Mouse (Mus musculus): ENCODE data around the gene Gm9844. TPM values are rescaled to one million over a fixed set of nuclear protein-coding genes. Genes with fewer than 3 reads are reported as not detected.

The Gm9844 gene
- polyA plus RNA-seq, 1 experiment from 2014 or later, result 15.1 TPM

- H3K4me3 ChIP-seq, result no peak overlapping the region
- WGBS, result 38% methylated on average over 2 of the region's 2 CpGs
- H3K36me3 ChIP-seq, result no peaks in the 10 kb centered on the region
- H3K9me3 ChIP-seq (replicated peaks), result no peaks in the 10 kb centered on the region
- no peak for DNase-seq (ENCODE audit: low spot score)
- no peak overlapping the region for H3K27ac ChIP-seq
- no peaks in the 10 kb centered on the region for H3K27me3 ChIP-seq (ENCODE audit: low read depth, poor library complexity, severe bottlenecking)
- peaks cover 12% of the 10 kb centered on the region for H3K4me1 ChIP-seq
These were observed 17.6 kb downstream of the Gm9844 start for GRCm38 (mm10) chr7:24879620-24880019.

DNA sequence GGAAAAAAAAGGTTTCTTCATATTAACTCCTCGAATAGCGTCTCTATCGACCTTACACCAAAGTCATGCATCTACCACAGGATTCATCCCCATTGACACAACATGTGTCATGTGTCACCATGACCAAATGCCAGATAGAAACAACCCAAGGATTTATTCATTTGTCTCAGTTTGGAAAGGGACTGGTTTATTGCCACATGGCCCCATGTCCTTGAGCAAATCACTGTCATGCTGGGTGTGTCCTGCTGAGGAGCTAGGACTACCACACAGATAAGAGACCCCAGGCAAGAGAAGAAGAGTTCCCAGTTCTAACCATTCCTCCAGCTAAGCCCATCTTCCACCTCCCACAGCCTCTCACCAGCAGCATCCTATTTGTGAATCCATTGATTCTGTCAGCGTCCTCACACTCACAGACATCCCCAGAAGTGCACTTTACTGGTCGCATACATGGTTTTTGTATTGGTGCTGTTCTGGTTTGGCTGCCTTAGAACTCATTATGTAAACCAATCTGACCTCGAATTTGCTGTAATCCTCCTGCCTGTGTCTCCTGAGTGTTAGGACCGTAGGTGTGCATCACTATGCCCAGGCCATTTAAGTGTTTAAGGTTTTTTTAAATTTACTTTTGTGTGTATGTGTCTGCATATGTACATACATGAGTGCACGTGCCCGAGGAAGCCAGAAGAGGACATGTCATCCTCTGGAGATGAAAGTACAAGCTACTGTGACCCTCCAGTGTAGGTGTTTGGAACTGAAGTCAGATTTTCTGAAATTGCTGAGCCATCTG lies 20.6 kb downstream of the Gm9844 start:
- no peaks in the 10 kb centered on the region for H3K27me3 ChIP-seq (ENCODE audit: low read depth, poor library complexity, severe bottlenecking)
- peaks cover 24% of the 10 kb centered on the region for H3K36me3 ChIP-seq
- peaks cover 23% of the 10 kb centered on the region for H3K4me1 ChIP-seq
- H3K27ac ChIP-seq, result no peak overlapping the region
- no peak for DNase-seq (ENCODE audit: low spot score)
- no peak overlapping the region for H3K4me3 ChIP-seq
- no peaks in the 10 kb centered on the region for H3K9me3 ChIP-seq (replicated peaks)
- 94% methylated on average over 9 of the region's 9 CpGs for WGBS

- DNase-seq (ENCODE audit: low spot score), result peak; percentile 97
- Histone ChIP-seq H3K4me3 (peak within 1 kb of the TSS; percentile 99), H3K9me3 (replicated peaks) (no peaks in the 10 kb centered on the region), H3K27ac (peak within 1 kb of the TSS; percentile 99), H3K27me3 (ENCODE audit: low read depth, poor library complexity, severe bottlenecking) (no peaks in the 10 kb centered on the region), H3K36me3 (peaks cover 39% of the 10 kb centered on the region), H3K4me1 (peaks cover 31% of the 10 kb centered on the region)
- under 1% methylated on average over 57 of the region's 57 CpGs for WGBS
These were observed 22.1 kb downstream of the Gm9844 start, which contains the start of gene Rps19 for GRCm38 (mm10) chr7:24883896-24884692. Gene Rps19, plus strand, starts transcription at chr7:24884371.

DNA sequence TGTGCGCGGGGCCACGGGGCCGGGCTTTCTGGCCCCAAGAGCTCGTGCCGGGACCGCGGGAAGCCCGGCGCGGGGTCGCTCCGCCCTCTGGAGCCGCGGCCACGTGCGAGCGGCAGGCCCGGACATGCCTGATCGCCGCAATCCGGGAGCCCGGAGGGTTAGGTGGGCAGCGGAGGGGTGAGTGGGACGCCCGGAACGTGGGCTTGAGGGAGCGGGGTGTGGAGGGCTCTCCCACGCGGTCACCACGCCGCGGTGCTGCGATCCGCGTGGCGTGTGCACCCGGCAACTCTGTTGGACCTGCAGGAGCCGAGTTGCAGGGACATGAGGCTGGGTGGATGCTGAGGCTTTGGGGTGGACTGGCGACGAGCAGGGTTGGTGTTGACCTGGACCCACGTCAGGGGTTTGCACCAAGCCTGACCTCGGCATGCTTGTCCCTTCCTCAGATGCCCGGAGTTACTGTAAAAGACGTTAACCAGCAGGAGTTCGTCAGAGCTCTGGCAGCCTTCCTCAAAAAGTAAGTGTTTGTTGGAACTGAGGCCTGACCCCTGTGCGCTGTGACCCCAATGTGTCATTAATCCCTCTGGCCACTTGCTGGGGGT lies 22.8 kb downstream of the Gm9844 start:
- H3K36me3 ChIP-seq, result peaks cover 46% of the 10 kb centered on the region
- H3K27me3 ChIP-seq (ENCODE audit: low read depth, poor library complexity, severe bottlenecking), result no peaks in the 10 kb centered on the region
- DNase-seq (ENCODE audit: low spot score), result no peak
- peak overlapping the region; percentile 99 for H3K4me3 ChIP-seq
- H3K4me1 ChIP-seq, result peaks cover 31% of the 10 kb centered on the region
- H3K9me3 ChIP-seq (replicated peaks), result no peaks in the 10 kb centered on the region
- WGBS, result under 1% methylated on average over 47 of the region's 47 CpGs
- H3K27ac ChIP-seq, result peak overlapping the region; percentile 99

- Histone ChIP-seq H3K36me3 (peaks cover 55% of the 10 kb centered on the region), H3K9me3 (replicated peaks) (no peaks in the 10 kb centered on the region), H3K4me1 (peaks cover 31% of the 10 kb centered on the region), H3K4me3 (peak overlapping the region; percentile 99), H3K27me3 (ENCODE audit: low read depth, poor library complexity, severe bottlenecking) (no peaks in the 10 kb centered on the region), H3K27ac (peak overlapping the region; percentile 99)
- WGBS, result 51% methylated on average over 12 of the region's 12 CpGs
- DNase-seq (ENCODE audit: low spot score), result no peak
These were observed 23.7 kb downstream of the Gm9844 start for GRCm38 (mm10) chr7:24885468-24886307.

DNA sequence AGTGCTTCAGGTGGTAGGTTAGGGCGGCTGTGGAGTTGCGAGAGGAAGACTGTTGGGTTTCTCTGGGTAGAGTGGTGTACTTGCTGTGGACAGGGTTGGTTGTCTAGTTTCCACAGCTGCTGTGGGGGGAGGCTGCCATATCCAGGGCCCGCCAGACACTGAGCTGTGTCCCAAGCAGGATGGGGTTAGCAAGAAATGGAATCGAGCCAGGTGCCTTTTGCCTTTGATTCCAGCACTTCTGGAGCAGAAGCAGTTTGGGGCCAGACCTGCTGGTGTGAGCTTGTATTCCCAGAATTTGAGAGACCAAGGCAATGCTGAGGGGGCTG lies 24.3 kb downstream of the Gm9844 start:
- Histone ChIP-seq H3K27ac (peak overlapping the region; percentile 99), H3K9me3 (replicated peaks) (no peaks in the 10 kb centered on the region), H3K4me1 (peaks cover 31% of the 10 kb centered on the region), H3K4me3 (peak overlapping the region; percentile 99), H3K36me3 (peaks cover 60% of the 10 kb centered on the region), H3K27me3 (ENCODE audit: low read depth, poor library complexity, severe bottlenecking) (no peaks in the 10 kb centered on the region)
- no peak for DNase-seq (ENCODE audit: low spot score)
- WGBS, result 84% methylated on average over 4 of the region's 4 CpGs

- Histone ChIP-seq H3K27ac (no peak overlapping the region), H3K4me1 (peaks cover 31% of the 10 kb centered on the region), H3K36me3 (peaks cover 62% of the 10 kb centered on the region), H3K27me3 (ENCODE audit: low read depth, poor library complexity, severe bottlenecking) (no peaks in the 10 kb centered on the region), H3K4me3 (peak overlapping the region; percentile 99; the same call in 1 of the 2 replicates), H3K9me3 (replicated peaks) (no peaks in the 10 kb centered on the region)
- no peak for DNase-seq (ENCODE audit: low spot score)
- WGBS, result 79% methylated on average over 4 of the region's 4 CpGs
These were observed 25.1 kb downstream of the Gm9844 start for GRCm38 (mm10) chr7:24887096-24887495.

DNA sequence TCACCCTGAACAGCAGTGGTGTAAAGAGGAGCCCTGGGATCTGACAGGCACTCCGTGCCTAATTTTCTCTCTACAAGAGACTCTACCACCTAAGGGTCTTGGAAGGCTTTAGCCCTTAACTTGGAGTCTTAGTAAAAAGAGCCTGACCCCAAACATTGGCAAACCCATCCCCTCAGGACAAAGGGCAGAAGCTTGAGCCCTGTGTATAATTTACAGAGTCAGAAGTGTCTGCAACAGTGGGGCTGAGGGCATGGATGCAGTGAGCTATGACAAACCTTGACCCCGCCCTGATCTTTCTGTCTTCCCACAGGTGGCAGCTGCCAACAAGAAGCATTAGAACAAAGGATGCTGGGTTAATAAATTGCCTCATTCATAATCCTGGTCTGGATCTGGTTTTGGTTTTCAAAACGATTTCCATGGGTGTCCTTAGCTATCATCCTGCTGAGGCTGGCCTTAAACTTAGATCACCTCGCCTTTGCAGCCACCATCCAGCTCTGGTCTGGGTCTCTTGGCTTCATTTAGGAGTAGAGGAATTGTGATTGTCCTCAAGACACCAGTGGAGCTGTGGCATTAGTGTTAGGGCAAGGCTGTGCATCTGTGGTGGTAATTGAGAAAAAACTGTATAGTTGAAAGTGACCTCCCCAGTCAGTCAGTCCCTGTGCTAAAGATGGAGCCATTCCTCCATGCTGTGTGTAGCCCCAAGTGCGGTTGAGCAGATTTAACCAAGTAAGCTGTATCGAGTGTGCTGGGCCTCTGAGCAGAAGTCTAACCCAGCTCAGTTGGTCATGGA lies 27.6 kb downstream of the Gm9844 start:
- peaks cover 31% of the 10 kb centered on the region for H3K4me1 ChIP-seq
- no peaks in the 10 kb centered on the region for H3K9me3 ChIP-seq (replicated peaks)
- WGBS, result 83% methylated on average over 6 of the region's 6 CpGs
- no peak for DNase-seq (ENCODE audit: low spot score)
- no peak overlapping the region for H3K4me3 ChIP-seq
- no peak overlapping the region for H3K27ac ChIP-seq
- H3K36me3 ChIP-seq, result peaks cover 62% of the 10 kb centered on the region
- no peaks in the 10 kb centered on the region for H3K27me3 ChIP-seq (ENCODE audit: low read depth, poor library complexity, severe bottlenecking)

DNA sequence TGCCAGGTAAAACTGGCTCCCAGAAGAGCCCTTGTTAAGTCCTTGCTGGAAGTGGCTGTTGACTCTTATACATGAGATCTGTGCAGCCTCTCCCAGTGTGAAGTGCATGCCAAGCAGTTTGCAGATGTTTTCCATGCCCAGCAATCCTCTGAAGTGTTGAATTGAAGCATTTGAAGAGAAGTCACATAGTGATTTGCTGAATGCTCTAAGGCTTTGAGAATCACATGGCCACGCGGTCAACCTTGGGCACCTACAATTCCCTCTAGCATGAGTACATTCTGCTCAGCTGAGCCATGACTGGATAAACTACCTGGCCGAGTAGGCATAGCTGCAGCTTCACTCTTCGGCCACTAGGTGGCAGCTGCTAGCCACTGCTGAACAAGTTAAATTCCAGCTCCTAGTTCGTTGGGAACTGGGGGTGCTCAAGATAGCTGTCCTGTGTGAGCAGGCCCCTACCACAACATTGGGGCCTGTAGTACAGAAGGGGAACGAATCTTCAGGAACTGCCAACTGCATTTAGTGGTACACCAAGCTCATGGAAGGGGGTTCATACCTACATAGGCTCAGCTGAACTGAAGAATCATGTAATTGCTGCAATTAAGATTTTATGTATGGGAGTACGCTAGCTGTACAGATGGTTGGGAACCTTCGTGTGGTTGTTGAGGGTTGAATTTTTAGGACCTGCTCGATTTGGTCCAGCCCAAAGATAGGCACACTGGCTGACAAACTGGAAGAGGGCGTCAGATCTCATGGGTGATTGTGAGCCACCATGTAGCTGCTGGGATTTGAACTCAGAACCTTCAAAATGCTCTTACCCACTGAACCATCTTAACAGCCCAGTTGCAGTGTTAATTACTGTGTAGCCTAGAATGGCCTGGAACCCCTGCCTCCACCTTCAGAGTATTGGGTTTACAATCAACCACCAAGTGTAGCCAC lies 28.5 kb downstream of the Gm9844 start:
- no peak overlapping the region for H3K27ac ChIP-seq
- peaks cover 59% of the 10 kb centered on the region for H3K36me3 ChIP-seq
- no peaks in the 10 kb centered on the region for H3K27me3 ChIP-seq (ENCODE audit: low read depth, poor library complexity, severe bottlenecking)
- H3K4me1 ChIP-seq, result peaks cover 29% of the 10 kb centered on the region
- WGBS, result 32% methylated on average over 10 of the region's 10 CpGs
- H3K4me3 ChIP-seq, result no peak overlapping the region
- peak; percentile 79 for DNase-seq (ENCODE audit: low spot score)
- H3K9me3 ChIP-seq (replicated peaks), result no peaks in the 10 kb centered on the region

DNA sequence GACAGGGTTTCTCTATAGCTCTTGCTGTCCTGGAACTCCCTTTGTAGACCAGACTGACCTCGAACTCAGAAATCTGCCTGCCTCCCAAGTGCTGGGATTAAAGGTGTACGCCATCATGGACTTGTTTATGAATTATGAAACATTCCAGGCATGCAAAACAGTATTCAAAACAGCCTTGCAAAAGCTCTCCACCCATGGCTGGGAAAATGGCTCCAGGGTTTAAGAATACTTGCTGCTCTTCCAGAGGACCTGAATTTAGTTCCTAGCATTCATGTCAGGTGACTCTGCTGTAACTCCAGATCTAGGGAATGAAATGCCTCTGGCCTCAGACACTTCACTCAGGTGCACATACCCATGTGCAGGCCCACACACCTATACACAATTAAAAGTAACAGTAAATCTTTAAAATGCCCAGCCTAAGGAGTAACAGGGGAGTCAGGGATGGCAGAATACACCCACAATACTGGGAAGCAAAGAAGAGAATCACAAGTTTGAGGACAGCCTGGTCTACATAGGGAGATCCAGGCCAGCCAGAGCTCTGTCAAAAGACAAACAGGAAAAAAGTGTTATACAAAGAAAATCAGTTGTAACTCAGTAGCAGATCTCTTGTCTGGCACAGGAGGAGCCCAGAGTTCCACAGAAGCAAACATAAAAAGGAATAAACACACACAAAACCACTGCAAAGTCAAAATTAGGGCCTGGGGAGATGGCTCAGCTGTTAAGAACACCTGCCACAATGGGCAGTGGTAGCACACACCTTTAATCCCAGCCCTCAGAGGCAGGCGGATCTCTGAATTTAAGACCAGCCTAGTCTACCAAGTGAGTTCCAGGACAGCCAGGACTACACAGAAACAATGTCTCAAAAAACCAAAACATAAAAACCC lies 29.5 kb downstream of the Gm9844 start:
- Histone ChIP-seq H3K36me3 (peaks cover 50% of the 10 kb centered on the region), H3K4me3 (no peak overlapping the region), H3K27me3 (ENCODE audit: low read depth, poor library complexity, severe bottlenecking) (no peaks in the 10 kb centered on the region), H3K9me3 (replicated peaks) (no peaks in the 10 kb centered on the region), H3K4me1 (peaks cover 20% of the 10 kb centered on the region), H3K27ac (no peak overlapping the region)
- 76% methylated on average over 3 of the region's 3 CpGs for WGBS
- no peak for DNase-seq (ENCODE audit: low spot score)

Measured in limb, embryonic 10.5 days (tissue).